Mouse (Mus musculus): ENCODE data around the gene Atp13a3. TPM values are rescaled to one million over a fixed set of nuclear protein-coding genes. Genes with fewer than 3 reads are reported as not detected.

Atp13a3 gene
- polyA plus RNA-seq, 1 experiment from 2014 or later = 12.6 TPM

- no peak overlapping the region for H3K27ac ChIP-seq
- 50% methylated on average over 12 of the region's 12 CpGs for WGBS
- H3K4me1 ChIP-seq = peaks cover 22% of the 10 kb centered on the region
- no peak for DNase-seq (ENCODE audit: low spot score)
- peaks cover 87% of the 10 kb centered on the region for H3K27me3 ChIP-seq (ENCODE audit: low read depth, poor library complexity, severe bottlenecking)
- 0 out of 2 replicates have a peak, but pooled peaks cover 5% of the 10 kb centered on the region for H3K36me3 ChIP-seq
- H3K4me3 ChIP-seq = no peak overlapping the region
- no peaks in the 10 kb centered on the region for H3K9me3 ChIP-seq (replicated peaks)
Observed at GRCm38 (mm10) chr16:30307306-30307705, 98.5 kb downstream of the Atp13a3 start.

GRCm38 (mm10) chr16:30306102-30306501 lies 99.7 kb downstream of the Atp13a3 start:
- Histone ChIP-seq H3K36me3 (no peaks in the 10 kb centered on the region), H3K27ac (no peak overlapping the region), H3K9me3 (replicated peaks) (no peaks in the 10 kb centered on the region), H3K4me3 (no peak overlapping the region), H3K4me1 (peaks cover 22% of the 10 kb centered on the region), H3K27me3 (ENCODE audit: low read depth, poor library complexity, severe bottlenecking) (peaks cover 82% of the 10 kb centered on the region)
- DNase-seq (ENCODE audit: low spot score) = no peak
- WGBS = 90% methylated on average over 4 of the region's 4 CpGs

GRCm38 (mm10) chr16:30304236-30304635 lies 101.5 kb downstream of the Atp13a3 start:
- Histone ChIP-seq H3K4me1 (peaks cover 16% of the 10 kb centered on the region), H3K36me3 (no peaks in the 10 kb centered on the region), H3K27me3 (ENCODE audit: low read depth, poor library complexity, severe bottlenecking) (peaks cover 68% of the 10 kb centered on the region), H3K4me3 (no peak overlapping the region), H3K27ac (no peak overlapping the region), H3K9me3 (replicated peaks) (no peaks in the 10 kb centered on the region)
- WGBS = 78% methylated on average over 5 of the region's 5 CpGs
- DNase-seq (ENCODE audit: low spot score) = no peak

GRCm38 (mm10) chr16:30303411-30303810 lies 102.4 kb downstream of the Atp13a3 start:
- Histone ChIP-seq H3K4me3 (no peak overlapping the region), H3K9me3 (replicated peaks) (no peaks in the 10 kb centered on the region), H3K36me3 (no peaks in the 10 kb centered on the region), H3K27me3 (ENCODE audit: low read depth, poor library complexity, severe bottlenecking) (peaks cover 59% of the 10 kb centered on the region), H3K4me1 (peaks cover 8% of the 10 kb centered on the region), H3K27ac (no peak overlapping the region)
- no peak for DNase-seq (ENCODE audit: low spot score)
- WGBS = 89% methylated on average over 2 of the region's 2 CpGs

- H3K27me3 ChIP-seq (ENCODE audit: low read depth, poor library complexity, severe bottlenecking) = peaks cover 52% of the 10 kb centered on the region
- H3K4me1 ChIP-seq = peaks cover under 1% of the 10 kb centered on the region; the same call in 1 of the 2 replicates
- no peaks in the 10 kb centered on the region for H3K36me3 ChIP-seq
- H3K9me3 ChIP-seq (replicated peaks) = no peaks in the 10 kb centered on the region
- H3K27ac ChIP-seq = no peak overlapping the region
- DNase-seq (ENCODE audit: low spot score) = no peak
- H3K4me3 ChIP-seq = no peak overlapping the region
- 86% methylated on average over 6 of the region's 6 CpGs for WGBS
Observed at GRCm38 (mm10) chr16:30302686-30303085, 103.1 kb downstream of the Atp13a3 start.

- WGBS = 65% methylated on average over 10 of the region's 10 CpGs
Observed at GRCm38 (mm10) chr16:30299711-30300277, 106.0 kb downstream of the Atp13a3 start.

GRCm38 (mm10) chr16:30297450-30297849 lies 108.3 kb downstream of the Atp13a3 start:
- H3K4me1 ChIP-seq = no peaks in the 10 kb centered on the region
- H3K27me3 ChIP-seq (ENCODE audit: low read depth, poor library complexity, severe bottlenecking) = 0 out of 2 replicates have a peak, but pooled peaks cover 10% of the 10 kb centered on the region
- H3K27ac ChIP-seq = no peak overlapping the region
- no peaks in the 10 kb centered on the region for H3K9me3 ChIP-seq (replicated peaks)
- peak; percentile 24 for DNase-seq (ENCODE audit: low spot score)
- H3K36me3 ChIP-seq = no peaks in the 10 kb centered on the region
- WGBS = 90% methylated on average over 7 of the region's 7 CpGs
- H3K4me3 ChIP-seq = no peak overlapping the region

More at GRCm38 (mm10) chr16:30299711-30300277, 106.0 kb downstream of the Atp13a3 start:
- H3K27ac ChIP-seq = no peak overlapping the region
- H3K4me1 ChIP-seq = no peaks in the 10 kb centered on the region
- H3K27me3 ChIP-seq (ENCODE audit: low read depth, poor library complexity, severe bottlenecking) = peaks cover 33% of the 10 kb centered on the region
- H3K4me3 ChIP-seq = no peak overlapping the region
- no peak for DNase-seq (ENCODE audit: low spot score)
- no peaks in the 10 kb centered on the region for H3K9me3 ChIP-seq (replicated peaks)
- no peaks in the 10 kb centered on the region for H3K36me3 ChIP-seq

GRCm38 (mm10) chr16:30296601-30297275 lies 109.0 kb downstream of the Atp13a3 start:
- WGBS = 89% methylated on average over 11 of the region's 11 CpGs
- no peak overlapping the region for H3K4me3 ChIP-seq

GRCm38 (mm10) chr16:30295106-30295505 lies 110.7 kb downstream of the Atp13a3 start:
- Histone ChIP-seq H3K4me3 (no peak overlapping the region), H3K4me1 (peaks cover 6% of the 10 kb centered on the region; the same call in 1 of the 2 replicates), H3K36me3 (no peaks in the 10 kb centered on the region), H3K27me3 (ENCODE audit: low read depth, poor library complexity, severe bottlenecking) (0 out of 2 replicates have a peak, but pooled peaks cover 4% of the 10 kb centered on the region), H3K9me3 (replicated peaks) (no peaks in the 10 kb centered on the region), H3K27ac (no peak overlapping the region)
- WGBS = 90% methylated on average over 7 of the region's 7 CpGs
- no peak for DNase-seq (ENCODE audit: low spot score)

More at GRCm38 (mm10) chr16:30296601-30297275, 109.0 kb downstream of the Atp13a3 start:
- peak; percentile 24 for DNase-seq (ENCODE audit: low spot score)
- Histone ChIP-seq H3K27me3 (ENCODE audit: low read depth, poor library complexity, severe bottlenecking) (0 out of 2 replicates have a peak, but pooled peaks cover 7% of the 10 kb centered on the region), H3K36me3 (no peaks in the 10 kb centered on the region), H3K4me1 (no peaks in the 10 kb centered on the region), H3K9me3 (replicated peaks) (no peaks in the 10 kb centered on the region), H3K27ac (no peak overlapping the region)

GRCm38 (mm10) chr16:30290436-30290835 lies 115.3 kb downstream of the Atp13a3 start:
- no peak for DNase-seq (ENCODE audit: low spot score)
- Histone ChIP-seq H3K9me3 (replicated peaks) (no peaks in the 10 kb centered on the region), H3K36me3 (no peaks in the 10 kb centered on the region), H3K4me3 (no peak overlapping the region), H3K27me3 (ENCODE audit: low read depth, poor library complexity, severe bottlenecking) (peaks cover 20% of the 10 kb centered on the region; the same call in 1 of the 2 replicates), H3K27ac (no peak overlapping the region), H3K4me1 (peaks cover 17% of the 10 kb centered on the region)
- 65% methylated on average over 6 of the region's 6 CpGs for WGBS

- Histone ChIP-seq H3K27me3 (ENCODE audit: low read depth, poor library complexity, severe bottlenecking) (peaks cover 61% of the 10 kb centered on the region), H3K27ac (peak overlapping the region; percentile 47), H3K4me3 (no peak overlapping the region), H3K36me3 (no peaks in the 10 kb centered on the region), H3K4me1 (peaks cover 60% of the 10 kb centered on the region), H3K9me3 (replicated peaks) (no peaks in the 10 kb centered on the region)
- WGBS = 53% methylated on average over 4 of the region's 4 CpGs
- DNase-seq (ENCODE audit: low spot score) = peak; percentile 67
Observed at GRCm38 (mm10) chr16:30285701-30286100, 120.1 kb downstream of the Atp13a3 start.

GRCm38 (mm10) chr16:30283743-30284337 lies 121.9 kb downstream of the Atp13a3 start:
- peak; percentile 88 for DNase-seq (ENCODE audit: low spot score)
- no peaks in the 10 kb centered on the region for H3K36me3 ChIP-seq
- peak overlapping the region; percentile 35 for H3K4me3 ChIP-seq
- WGBS = 4% methylated on average over 15 of the region's 15 CpGs
- H3K9me3 ChIP-seq (replicated peaks) = no peaks in the 10 kb centered on the region
- peaks cover 60% of the 10 kb centered on the region for H3K27me3 ChIP-seq (ENCODE audit: low read depth, poor library complexity, severe bottlenecking)
- H3K4me1 ChIP-seq = peaks cover 65% of the 10 kb centered on the region
- H3K27ac ChIP-seq = peak overlapping the region; percentile 61

All from limb, embryonic 10.5 days (tissue).